Mouse (Mus musculus): ENCODE results near the gene Ctsq. TPM values are rescaled to one million over a fixed set of nuclear protein-coding genes. Genes with fewer than 3 reads are reported as not detected.

Ctsq gene
- not detected in 2 replicates for polyA plus RNA-seq (2012; rRNA removed)

DNA sequence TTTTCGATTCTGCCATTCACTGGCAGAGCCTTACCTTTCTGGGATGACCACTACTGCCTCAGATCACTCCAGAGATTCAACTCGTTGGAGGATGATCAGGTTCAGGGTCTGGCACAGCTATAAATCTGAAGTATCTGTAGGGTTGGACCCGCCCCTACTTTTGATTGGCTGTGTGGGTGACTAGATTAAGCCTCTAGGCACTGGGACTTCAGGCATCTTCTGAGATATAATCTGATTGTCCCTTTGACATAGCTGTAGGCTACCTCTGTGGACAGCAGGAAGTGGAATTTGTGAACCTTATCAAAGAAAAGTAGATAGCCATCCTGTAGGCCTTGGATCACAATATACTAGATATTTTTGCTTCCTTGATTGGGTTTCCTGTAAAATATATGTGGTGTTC is at the start of gene Ctsq:
Gene Ctsq, minus strand, starts transcription at position 101 of the 400 bp plus-strand sequence.

DNA sequence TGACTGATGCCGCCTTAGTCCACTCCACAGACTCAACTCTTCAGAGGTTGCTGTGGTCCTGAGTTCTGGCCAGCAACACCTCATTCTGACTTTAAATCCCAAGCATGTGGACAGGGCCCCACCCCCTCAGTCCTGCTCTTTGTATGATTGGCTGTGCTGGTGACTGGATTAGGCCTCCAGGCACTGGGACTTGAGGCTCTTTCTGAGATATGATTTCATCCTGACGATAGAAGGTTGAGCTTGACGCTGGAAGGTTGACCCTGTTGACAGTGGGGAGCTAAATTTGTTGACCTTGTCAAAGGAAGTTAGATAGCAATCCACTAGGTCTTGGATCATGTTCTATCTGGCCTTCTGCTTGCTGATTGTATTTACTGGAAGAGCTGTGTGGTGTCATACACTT is 34.6 kb downstream of the Ctsq start, which contains the start of gene Ctsj:
Gene Ctsj, minus strand, starts transcription at position 101 of the 400 bp plus-strand sequence.

Other genes starting within 250 kb of the Ctsq start
- not detected in 2 replicates for gene Ctsll3, start 237.8 kb downstream of the Ctsq start, polyA plus RNA-seq (2012; rRNA removed)
- 0.10 and 0.16 TPM in 2 replicates for gene 4930486L24Rik, start 176.2 kb downstream of the Ctsq start, polyA plus RNA-seq (2012; rRNA removed)
- gene Gm49392, start 143.7 kb downstream of the Ctsq start, polyA plus RNA-seq (2012; rRNA removed), result 0.06 and 0.14 TPM in 2 replicates
- 6.9 and 8.1 TPM in 2 replicates for gene Ctla2b, start 143.2 kb downstream of the Ctsq start, polyA plus RNA-seq (2012; rRNA removed)
- not detected in 2 replicates for gene Tpbpb, start 135.8 kb downstream of the Ctsq start, polyA plus RNA-seq (2012; rRNA removed)
- gene Gm49393, start 105.0 kb downstream of the Ctsq start, polyA plus RNA-seq (2012; rRNA removed), result 0.19 TPM in 1 of 2 replicates, not detected in the other
- gene Gm49391, start 104.1 kb downstream of the Ctsq start, polyA plus RNA-seq (2012; rRNA removed), result 6.8 and 8.7 TPM in 2 replicates
- gene Ctla2a, start 104.0 kb downstream of the Ctsq start, polyA plus RNA-seq (2012; rRNA removed), result 20.2 TPM in 2 replicates
- 0.02 and 0.08 TPM in 2 replicates for gene Tpbpa, start 98.6 kb downstream of the Ctsq start, polyA plus RNA-seq (2012; rRNA removed)
- gene Ctsj, start 34.7 kb downstream of the Ctsq start, polyA plus RNA-seq (2012; rRNA removed), result 0.05 and 0.06 TPM in 2 replicates
- gene Ctsr, start 123.6 kb upstream of the Ctsq start, polyA plus RNA-seq (2012; rRNA removed), result not detected in 2 replicates
- gene Cts6, start 162.8 kb upstream of the Ctsq start, polyA plus RNA-seq (2012; rRNA removed), result not detected in 2 replicates
- gene Cts8, start 214.7 kb upstream of the Ctsq start, polyA plus RNA-seq (2012; rRNA removed), result not detected in 2 replicates
- gene Gm49398, start 248.2 kb upstream of the Ctsq start, polyA plus RNA-seq (2012; rRNA removed), result not detected in 2 replicates